Mouse (Mus musculus) small intestine, adult 2 months (tissue): ENCODE measurements at regions not wholly inside any gene's neighbourhood (a gene's known extent, or its start where the extent isn't known, plus 50 kb on each side); places are given as distances from the start of the nearest gene placed in this dataset.

Experiments used
- CTCF ChIP-seq: fragments of 200-500 bp; IDR thresholded peaks from 2 replicates; pipeline ENCODE4 v1.5.1; 2012; ENCODE audit warnings: low read depth, mild to moderate bottlenecking, control low read depth, inconsistent platforms, low read length, moderate library complexity, mixed read lengths; ENCODE audit not compliant: insufficient replicate concordance, insufficient read length; ENCODE audit errors: extremely low read depth
- POLR2A ChIP-seq: fragments of 200-500 bp; IDR thresholded peaks from 2 replicates; pipeline ENCODE4 v1.6.1; 2012; ENCODE audit warnings: low read depth, mild to moderate bottlenecking, control low read depth, inconsistent platforms, low read length, moderate library complexity

DNA sequence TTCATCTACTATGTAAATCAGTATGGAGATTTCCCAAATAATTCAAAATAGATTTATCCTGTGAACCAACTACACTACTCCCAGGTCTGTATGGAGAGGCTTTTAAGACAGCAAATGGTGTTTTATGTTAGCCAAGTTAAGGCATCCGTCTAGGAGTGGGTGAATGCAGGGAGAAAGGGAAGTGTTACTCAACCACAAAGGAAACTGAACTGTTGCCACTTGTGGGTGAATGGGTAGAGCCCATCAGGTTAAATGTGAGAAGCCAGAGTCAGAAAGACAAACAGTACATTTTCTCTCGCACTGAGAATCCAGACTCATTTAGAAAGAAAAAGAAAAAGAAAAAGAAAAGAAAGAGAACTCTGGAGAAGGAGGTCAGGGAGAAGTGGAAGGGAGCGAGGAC lies 135.7 kb upstream of the Fat1 start:
- TF ChIP-seq CTCF (no peak), POLR2A (no peak)
